Mouse (Mus musculus) lung, postnatal 0 days (tissue): ENCODE data around the gene Tmub1. TPM values are rescaled to one million over a fixed set of nuclear protein-coding genes. Genes with fewer than 3 reads are reported as not detected.
A peak's percentile ranks its signal among the peaks of the same experiment; 100 is the strongest.

Experiments used
- ATAC-seq: fragments of 200-750 bp; cut with Nextera tagmentation; 2 replicates; pipeline ENCODE4 v1.8.0; 2017; ENCODE audit warnings: moderate library complexity
- DNase-seq: peaks from one replicate; pipeline ENCODE4 v3.0.0-alpha.2; 2016; ENCODE audit warnings: low spot score
- H3K27ac ChIP-seq: fragments of 300-500 bp; sonication (generic); 2 replicates; pipeline ENCODE4 v1.5.1; 2014; ENCODE audit warnings: antibody characterized with exemption, mild to moderate bottlenecking, low read length, mixed read lengths
- H3K27me3 ChIP-seq: fragments of 300-500 bp; sonication (generic); replicated peaks from 2 replicates; pipeline ENCODE4 v1.6.1; 2014; ENCODE audit warnings: low read length, mixed read lengths; ENCODE audit not compliant: insufficient read depth
- H3K36me3 ChIP-seq: fragments of 300-500 bp; sonication (generic); 2 replicates; pipeline ENCODE4 v1.6.1; 2014; ENCODE audit warnings: low read length, mixed read lengths; ENCODE audit not compliant: insufficient read depth
- H3K4me1 ChIP-seq: fragments of 300-500 bp; sonication (generic); 2 replicates; pipeline ENCODE4 v1.6.1; 2014; ENCODE audit warnings: antibody characterized with exemption, low read depth, low read length, mixed read lengths; ENCODE audit not compliant: insufficient read depth
- H3K4me2 ChIP-seq: fragments of 300-500 bp; sonication (generic); replicated peaks from 2 replicates; pipeline ENCODE4 v1.6.1; 2014; ENCODE audit warnings: low read depth, mild to moderate bottlenecking, low read length, moderate library complexity, mixed read lengths
- H3K4me3 ChIP-seq: fragments of 300-500 bp; sonication (generic); 2 replicates; pipeline ENCODE4 v1.5.1; 2014; ENCODE audit warnings: low read depth, low read length
- H3K9ac ChIP-seq: fragments of 300-500 bp; sonication (generic); replicated peaks from 2 replicates; pipeline ENCODE4 v1.6.1; 2014; ENCODE audit warnings: low read depth, mild to moderate bottlenecking
- H3K9me3 ChIP-seq: fragments of 300-500 bp; sonication (generic); 2 replicates; pipeline ENCODE4 v1.6.1; 2016; ENCODE audit warnings: low read length, mixed read lengths
- CTCF ChIP-seq: IDR thresholded peaks from 2 replicates; pipeline ENCODE4 v1.5.1; 2016; ENCODE audit warnings: antibody characterized with exemption, mild to moderate bottlenecking
- EP300 ChIP-seq: IDR thresholded peaks from 2 replicates; pipeline ENCODE4 v1.6.1; 2016; ENCODE audit warnings: antibody characterized with exemption, mild to moderate bottlenecking, control low read depth
- WGBS: fragments of 180-500 bp; shearing (Covaris S2); extraction: QIAGEN DNeasy Blood & Tissue Kit; methylation state at CpG from one replicate; pipeline ENCODE4 v1.1.7; 2014; 5-methylcytosine and 5-hydroxymethylcytosine counted together
- polyA plus RNA-seq: library from polyadenylated mRNA; unstranded; fragments of >200 nt; fragmentation: Nextera tagmentation; extraction: Ambion mirVana; gene quantifications from 2 replicates; pipeline ENCODE4 v1.2.1, GENCODE M21; 2015

The Tmub1 gene
- polyA plus RNA-seq, 1 experiment from 2014 or later: 17.7 TPM

- TF ChIP-seq CTCF: no peak
- TF ChIP-seq EP300: peak; percentile 59; the same call in 1 of the 2 replicates
- WGBS: 54% methylated on average over 6 of the region's 6 CpGs
- H3K36me3 ChIP-seq: peaks cover 31% of the 10 kb centered on the region
- H3K4me3 ChIP-seq: peak overlapping the region; percentile 53
- H3K9me3 ChIP-seq: no peaks in the 10 kb centered on the region
- ATAC-seq (peak; percentile 86), DNase-seq (peak; percentile 93)
- H3K4me1 ChIP-seq: peaks cover 5% of the 10 kb centered on the region; the same call in 1 of the 2 replicates
- peak overlapping the region; percentile 72 for H3K4me2 ChIP-seq
- peak overlapping the region; percentile 58; the same call in 1 of the 2 replicates for H3K9ac ChIP-seq
- no peaks in the 10 kb centered on the region for H3K27me3 ChIP-seq
- H3K27ac ChIP-seq: peak overlapping the region; percentile 90
These were observed 28.0 kb upstream of the Tmub1 start for GRCm38 (mm10) chr5:24475476-24476241.

- H3K27ac ChIP-seq: peak overlapping the region; percentile 90
- TF ChIP-seq CTCF (peak; percentile 49), EP300 (no peak)
- WGBS: 7% methylated on average over 61 of the region's 67 CpGs
- no peaks in the 10 kb centered on the region for H3K27me3 ChIP-seq
- peaks cover 5% of the 10 kb centered on the region; the same call in 1 of the 2 replicates for H3K4me1 ChIP-seq
- ATAC-seq (no peak), DNase-seq (peak; percentile 46)
- H3K9ac ChIP-seq: peak overlapping the region; percentile 58
- peak overlapping the region; percentile 53 for H3K4me3 ChIP-seq
- H3K9me3 ChIP-seq: no peaks in the 10 kb centered on the region
- H3K4me2 ChIP-seq: peak overlapping the region; percentile 72
- peaks cover 27% of the 10 kb centered on the region for H3K36me3 ChIP-seq
These were observed 27.1 kb upstream of the Tmub1 start for GRCm38 (mm10) chr5:24474723-24475261.

GRCm38 (mm10) chr5:24474025-24474722 lies 26.5 kb upstream of the Tmub1 start:
- no peaks in the 10 kb centered on the region for H3K27me3 ChIP-seq
- H3K4me3 ChIP-seq: peak overlapping the region; percentile 53
- H3K9me3 ChIP-seq: no peaks in the 10 kb centered on the region
- peak overlapping the region; percentile 90 for H3K27ac ChIP-seq
- H3K36me3 ChIP-seq: peaks cover 21% of the 10 kb centered on the region; the same call in 1 of the 2 replicates
- DNase-seq (peak; percentile 91), ATAC-seq (peak; percentile 75)
- peak overlapping the region; percentile 58 for H3K9ac ChIP-seq
- TF ChIP-seq CTCF (peak; percentile 3; the same call in 1 of the 2 replicates), EP300 (no peak)
- 9% methylated on average over 55 of the region's 77 CpGs for WGBS
- peak overlapping the region; percentile 72 for H3K4me2 ChIP-seq
- H3K4me1 ChIP-seq: peaks cover 5% of the 10 kb centered on the region; the same call in 1 of the 2 replicates

- no peak overlapping the region for H3K4me3 ChIP-seq
- no peak overlapping the region for H3K9ac ChIP-seq
- ATAC-seq: peak; percentile 31
- H3K27me3 ChIP-seq: no peaks in the 10 kb centered on the region
- 55% methylated on average over 6 of the region's 7 CpGs for WGBS
- H3K27ac ChIP-seq: peak overlapping the region; percentile 90
- peak; percentile 76 for DNase-seq
- H3K9me3 ChIP-seq: no peaks in the 10 kb centered on the region
- peaks cover 5% of the 10 kb centered on the region; the same call in 1 of the 2 replicates for H3K4me1 ChIP-seq
- no peak for TF ChIP-seq EP300
- TF ChIP-seq CTCF: no peak
- H3K4me2 ChIP-seq: peak overlapping the region; percentile 72
- peaks cover 10% of the 10 kb centered on the region; the same call in 1 of the 2 replicates for H3K36me3 ChIP-seq
These were observed 25.4 kb upstream of the Tmub1 start for GRCm38 (mm10) chr5:24472884-24473619.

GRCm38 (mm10) chr5:24470600-24470999 lies 22.9 kb upstream of the Tmub1 start:
- H3K27me3 ChIP-seq: no peaks in the 10 kb centered on the region
- H3K36me3 ChIP-seq: no peaks in the 10 kb centered on the region
- H3K4me2 ChIP-seq: no peak overlapping the region
- 0 out of 2 replicates have a peak, but pooled peaks have one; percentile 20 for ATAC-seq
- TF ChIP-seq EP300: no peak
- TF ChIP-seq CTCF: peak; percentile 97
- WGBS: 8% methylated on average over 5 of the region's 5 CpGs
- H3K4me3 ChIP-seq: no peak overlapping the region
- H3K9ac ChIP-seq: no peak overlapping the region
- peak; percentile 83 for DNase-seq
- H3K9me3 ChIP-seq: no peaks in the 10 kb centered on the region
- H3K27ac ChIP-seq: no peak overlapping the region
- peaks cover 5% of the 10 kb centered on the region; the same call in 1 of the 2 replicates for H3K4me1 ChIP-seq
